Mouse (Mus musculus) hindbrain, embryonic 15.5 days (tissue): ENCODE measurements around the gene Apbb1. TPM values are rescaled to one million over a fixed set of nuclear protein-coding genes. Genes with fewer than 3 reads are reported as not detected.

Experiments used
- ATAC-seq: fragments of 200-750 bp; cut with Nextera tagmentation; 2 replicates; pipeline ENCODE4 v1.8.0; 2017; ENCODE audit warnings: low read depth, moderate number of reproducible peaks, moderate TSS enrichment; ENCODE audit not compliant: low FRiP score
- H3K27ac ChIP-seq: fragments of 300-500 bp; sonication (generic); replicated peaks from 2 replicates; pipeline ENCODE4 v1.5.1; 2015; ENCODE audit warnings: mild to moderate bottlenecking, inconsistent platforms
- H3K27me3 ChIP-seq: fragments of 300-500 bp; sonication (generic); 2 replicates; pipeline ENCODE4 v1.6.1; 2015; ENCODE audit warnings: control low read depth, inconsistent platforms
- H3K36me3 ChIP-seq: fragments of 300-500 bp; sonication (generic); 2 replicates; pipeline ENCODE4 v1.6.1; 2015; ENCODE audit warnings: control low read depth, inconsistent platforms
- H3K4me1 ChIP-seq: fragments of 300-500 bp; sonication (generic); replicated peaks from 2 replicates; pipeline ENCODE4 v1.6.1; 2015; ENCODE audit warnings: control low read depth, inconsistent platforms
- H3K4me2 ChIP-seq: fragments of 300-500 bp; sonication (generic); 2 replicates; pipeline ENCODE4 v1.6.1; 2015; ENCODE audit warnings: moderate library complexity, mild to moderate bottlenecking, inconsistent platforms
- H3K4me3 ChIP-seq: fragments of 300-500 bp; sonication (generic); 2 replicates; pipeline ENCODE4 v1.5.1; 2015; ENCODE audit warnings: mild to moderate bottlenecking, inconsistent platforms
- H3K9ac ChIP-seq: fragments of 300-500 bp; sonication (generic); 2 replicates; pipeline ENCODE4 v1.6.1; 2015; ENCODE audit warnings: inconsistent platforms
- H3K9me3 ChIP-seq: fragments of 300-500 bp; sonication (generic); 2 replicates; pipeline ENCODE4 v1.6.1; 2016; ENCODE audit warnings: control low read depth, inconsistent platforms
- WGBS: fragments of 180-500 bp; shearing (Covaris S2); methylation state at CpG from one replicate; pipeline ENCODE4 v1.1.7; 2015; 5-methylcytosine and 5-hydroxymethylcytosine counted together
- polyA plus RNA-seq: library from polyadenylated mRNA; unstranded; fragments of >200 nt; fragmentation: Nextera tagmentation; extraction: Ambion mirVana; gene quantifications from 2 replicates; pipeline ENCODE4 v1.2.1, GENCODE M21; 2015

Apbb1 gene
- polyA plus RNA-seq = 294 and 330 TPM in 2 replicates

DNA sequence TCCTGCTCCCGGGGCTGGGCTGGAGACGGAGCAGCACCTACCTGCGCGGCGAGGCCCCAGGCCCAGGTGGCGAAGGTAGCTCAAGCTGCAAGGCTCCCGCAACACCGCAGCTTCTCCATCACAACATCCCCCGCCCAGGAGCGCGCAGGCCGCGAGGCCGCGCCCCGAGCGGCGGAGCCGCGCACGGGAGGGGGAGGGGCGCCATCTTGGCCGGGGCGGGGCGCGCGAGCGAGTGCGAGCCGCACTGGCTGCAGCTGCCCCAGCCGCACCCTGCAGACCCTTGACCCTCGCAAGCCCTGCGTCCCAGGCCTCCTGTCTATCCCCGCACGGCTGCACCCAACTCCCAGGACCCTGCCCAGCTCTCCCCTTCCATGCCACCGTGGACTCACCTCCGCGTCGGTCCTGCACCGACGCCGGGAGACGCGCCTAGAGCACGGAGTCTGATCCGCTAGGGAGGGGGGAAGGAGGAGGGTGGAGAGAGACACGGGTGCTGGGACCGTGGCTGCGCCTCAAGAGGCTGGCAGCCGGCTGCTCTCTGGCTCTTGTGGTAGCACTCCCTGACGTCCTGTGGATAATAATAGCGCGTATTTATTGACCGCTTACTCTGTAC is at the start of gene Apbb1:
TSS of gene Apbb1 (minus strand) at position 560 of the 610 bp plus-strand sequence.
- H3K9me3 ChIP-seq = no peaks in the 10 kb centered on the region
- peak within 1 kb of the TSS; percentile 56 for H3K4me3 ChIP-seq
- peak within 1 kb of the TSS; percentile 99 for H3K27ac ChIP-seq
- H3K4me2 ChIP-seq = peak within 1 kb of the TSS; percentile 73
- H3K36me3 ChIP-seq = no peaks in the 10 kb centered on the region
- H3K4me1 ChIP-seq = peaks cover 40% of the 10 kb centered on the region
- no peaks in the 10 kb centered on the region for H3K27me3 ChIP-seq
- H3K9ac ChIP-seq = peak within 1 kb of the TSS; percentile 66
- ATAC-seq = peak; percentile 94
- WGBS = under 1% methylated on average over 50 of the region's 54 CpGs

DNA sequence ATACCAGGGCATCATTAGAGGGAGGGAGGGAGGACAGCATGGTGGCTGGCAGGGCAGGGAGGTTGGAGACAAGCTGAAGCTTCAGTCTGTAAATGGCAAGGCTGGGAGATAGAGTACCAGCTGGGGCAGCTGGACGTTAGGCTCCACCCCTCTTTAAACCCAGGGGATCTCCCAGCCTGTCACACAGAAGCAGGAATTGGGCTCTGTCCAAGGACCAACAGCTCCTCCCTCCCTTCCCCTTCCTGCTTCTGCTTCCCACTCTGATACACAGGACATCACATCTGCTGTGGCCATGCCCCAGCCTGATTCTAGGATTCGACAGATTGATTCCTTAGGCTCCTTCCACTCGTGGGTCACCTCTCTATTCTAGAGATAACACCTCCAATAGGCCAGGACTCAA is 47.2 kb upstream of the Apbb1 start:
- H3K36me3 ChIP-seq = peaks cover 18% of the 10 kb centered on the region
- no peak; the same call in 1 of the 2 replicates for ATAC-seq
- peaks cover 36% of the 10 kb centered on the region for H3K4me1 ChIP-seq
- no peaks in the 10 kb centered on the region for H3K9me3 ChIP-seq
- WGBS = 23% methylated on average over 3 of the region's 3 CpGs
- no peaks in the 10 kb centered on the region for H3K27me3 ChIP-seq
- H3K4me2 ChIP-seq = no peak overlapping the region
- 0 out of 2 replicates have a peak overlapping the region, but pooled peaks have one; percentile 26 for H3K27ac ChIP-seq
- no peak overlapping the region for H3K4me3 ChIP-seq
- no peak overlapping the region for H3K9ac ChIP-seq

DNA sequence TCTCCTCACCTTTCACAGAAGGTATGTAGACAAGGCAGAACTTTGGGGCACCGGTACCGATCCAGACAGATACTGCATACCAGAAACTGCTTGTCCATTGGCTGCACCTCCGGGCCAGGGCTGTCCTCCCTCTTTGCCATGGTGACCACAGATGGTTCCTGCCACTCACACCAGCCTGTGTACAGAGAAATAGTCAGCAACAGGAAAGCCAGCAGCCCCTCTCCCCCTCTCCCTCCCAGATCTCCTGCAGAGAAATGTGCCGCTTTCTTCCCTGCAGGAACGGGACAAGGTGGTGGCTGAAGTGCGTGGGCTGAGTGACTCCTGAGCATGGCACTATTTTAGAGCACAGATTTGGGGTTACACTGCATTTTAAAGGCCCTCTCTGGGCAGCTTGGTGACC is 43.9 kb upstream of the Apbb1 start:
- no peak overlapping the region for H3K9ac ChIP-seq
- H3K36me3 ChIP-seq = peaks cover 46% of the 10 kb centered on the region
- no peaks in the 10 kb centered on the region for H3K27me3 ChIP-seq
- no peak overlapping the region for H3K4me3 ChIP-seq
- no peak overlapping the region for H3K27ac ChIP-seq
- no peak for ATAC-seq
- H3K4me1 ChIP-seq = peaks cover 15% of the 10 kb centered on the region
- WGBS = 74% methylated on average over 6 of the region's 6 CpGs
- no peak overlapping the region for H3K4me2 ChIP-seq
- H3K9me3 ChIP-seq = no peaks in the 10 kb centered on the region

DNA sequence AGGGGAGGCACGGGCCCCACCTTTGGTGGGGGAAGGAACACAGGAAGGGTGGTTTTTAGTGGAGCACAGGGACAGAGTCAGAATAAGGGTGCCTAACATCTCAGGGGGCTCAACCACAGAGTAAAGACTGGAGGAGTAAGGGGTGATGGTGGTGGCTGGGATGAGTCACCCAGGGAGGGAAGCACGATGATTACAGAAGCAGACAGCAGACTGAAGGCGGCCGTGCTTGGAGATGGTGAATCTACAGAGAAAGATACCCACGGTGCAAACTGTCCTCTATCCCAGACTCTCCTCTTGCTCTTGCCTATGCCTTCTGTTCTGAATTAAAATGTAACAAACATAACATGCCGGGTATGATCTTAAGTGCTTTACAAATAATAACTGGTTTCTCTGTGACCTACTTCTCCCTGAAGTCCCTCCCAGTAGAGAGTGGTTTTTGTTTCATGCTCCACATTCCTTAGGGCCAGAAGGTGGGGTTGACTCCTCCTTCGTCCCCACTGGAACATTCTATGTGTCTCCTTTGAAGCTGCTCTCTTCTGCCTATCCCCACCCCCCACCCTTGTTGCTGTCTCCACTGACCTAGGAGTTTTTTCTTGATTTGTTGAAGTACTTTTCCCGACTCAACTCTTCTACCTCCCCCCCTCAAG is 40.3 kb upstream of the Apbb1 start:
- Histone ChIP-seq H3K9ac (no peak overlapping the region), H3K4me1 (no peaks in the 10 kb centered on the region)
- 86% methylated on average over 8 of the region's 8 CpGs for WGBS

DNA sequence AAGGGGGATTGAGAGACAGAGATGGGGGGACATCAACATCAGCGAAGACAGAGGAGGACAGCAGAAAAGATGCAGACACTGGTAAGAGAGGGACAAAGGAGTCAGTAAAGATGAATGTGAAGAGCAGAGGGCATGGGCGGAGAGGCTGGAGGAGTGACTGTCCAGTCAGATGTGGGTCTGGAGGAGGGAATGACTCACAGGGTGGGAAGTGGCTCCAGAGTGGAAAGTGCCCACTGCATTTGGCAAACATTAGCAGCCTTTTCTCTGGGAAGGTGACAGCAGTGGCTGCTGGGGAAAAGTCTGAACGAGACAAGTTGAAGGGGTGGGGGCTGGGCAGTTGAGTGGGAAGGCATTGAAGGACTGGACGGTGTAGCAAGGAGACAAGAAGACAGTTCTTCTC is 39.6 kb upstream of the Apbb1 start:
- Histone ChIP-seq H3K9ac (no peak overlapping the region), H3K27me3 (no peaks in the 10 kb centered on the region), H3K9me3 (no peaks in the 10 kb centered on the region), H3K36me3 (peaks cover 82% of the 10 kb centered on the region), H3K27ac (no peak overlapping the region), H3K4me3 (no peak overlapping the region), H3K4me1 (no peaks in the 10 kb centered on the region), H3K4me2 (no peak overlapping the region)
- no peak for ATAC-seq
- 73% methylated on average over 4 of the region's 4 CpGs for WGBS

More for the DNA sequence above, 40.3 kb upstream of the Apbb1 start:
- ATAC-seq = no peak
- no peaks in the 10 kb centered on the region for H3K27me3 ChIP-seq
- H3K27ac ChIP-seq = no peak overlapping the region
- no peaks in the 10 kb centered on the region for H3K9me3 ChIP-seq
- H3K36me3 ChIP-seq = peaks cover 75% of the 10 kb centered on the region
- no peak overlapping the region for H3K4me3 ChIP-seq
- no peak overlapping the region for H3K4me2 ChIP-seq

DNA sequence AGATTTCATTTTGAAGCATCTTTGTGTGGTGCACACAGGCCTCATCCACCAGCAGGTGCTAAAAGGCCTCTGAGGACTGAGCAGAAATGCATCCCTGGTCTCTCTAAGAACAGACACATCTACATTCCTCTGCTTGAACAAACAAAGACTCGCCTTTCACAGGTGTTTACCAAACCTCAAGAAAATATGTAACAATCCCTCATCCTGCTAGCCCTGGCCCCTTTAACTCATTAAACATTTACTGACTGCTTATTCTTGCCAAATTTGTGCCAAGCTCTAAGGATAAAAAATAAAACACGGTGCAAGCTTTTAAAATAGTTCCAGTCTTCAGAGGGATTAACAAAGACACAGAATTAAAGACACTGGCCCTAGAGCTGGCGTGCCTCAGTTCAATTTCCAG is 38.2 kb upstream of the Apbb1 start:
- 89% methylated on average over 3 of the region's 3 CpGs for WGBS

DNA sequence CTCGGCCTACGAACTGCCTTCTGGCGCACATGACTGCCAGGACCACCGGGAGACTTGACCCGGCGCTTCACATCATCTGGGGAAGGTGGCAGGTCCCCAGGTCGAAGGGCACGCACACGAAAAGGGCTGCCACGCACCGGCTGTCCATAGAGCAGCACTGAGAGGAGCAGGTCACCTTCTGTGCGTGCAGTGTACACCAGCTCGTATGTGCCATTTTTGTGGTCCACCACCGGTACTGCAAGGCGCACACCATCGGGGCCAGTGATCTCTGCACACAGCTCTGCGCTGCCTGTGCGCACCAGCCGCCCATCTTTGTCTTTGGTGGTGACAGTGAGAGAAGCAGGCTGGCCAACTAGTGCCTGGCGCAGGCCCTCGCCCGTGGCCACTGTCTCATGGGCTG is 36.4 kb upstream of the Apbb1 start:
- H3K36me3 ChIP-seq = peaks cover 88% of the 10 kb centered on the region
- H3K27ac ChIP-seq = no peak overlapping the region
- no peak overlapping the region for H3K9ac ChIP-seq
- no peaks in the 10 kb centered on the region for H3K27me3 ChIP-seq
- 97% methylated on average over 22 of the region's 22 CpGs for WGBS
- no peaks in the 10 kb centered on the region for H3K4me1 ChIP-seq
- no peak for ATAC-seq
- no peak overlapping the region for H3K4me2 ChIP-seq
- H3K9me3 ChIP-seq = no peaks in the 10 kb centered on the region
- no peak overlapping the region for H3K4me3 ChIP-seq

More for the DNA sequence above, 38.2 kb upstream of the Apbb1 start:
- Histone ChIP-seq H3K4me1 (no peaks in the 10 kb centered on the region), H3K27ac (no peak overlapping the region), H3K4me2 (no peak overlapping the region), H3K4me3 (no peak overlapping the region), H3K27me3 (no peaks in the 10 kb centered on the region), H3K36me3 (peaks cover 88% of the 10 kb centered on the region), H3K9ac (no peak overlapping the region), H3K9me3 (no peaks in the 10 kb centered on the region)
- no peak for ATAC-seq

DNA sequence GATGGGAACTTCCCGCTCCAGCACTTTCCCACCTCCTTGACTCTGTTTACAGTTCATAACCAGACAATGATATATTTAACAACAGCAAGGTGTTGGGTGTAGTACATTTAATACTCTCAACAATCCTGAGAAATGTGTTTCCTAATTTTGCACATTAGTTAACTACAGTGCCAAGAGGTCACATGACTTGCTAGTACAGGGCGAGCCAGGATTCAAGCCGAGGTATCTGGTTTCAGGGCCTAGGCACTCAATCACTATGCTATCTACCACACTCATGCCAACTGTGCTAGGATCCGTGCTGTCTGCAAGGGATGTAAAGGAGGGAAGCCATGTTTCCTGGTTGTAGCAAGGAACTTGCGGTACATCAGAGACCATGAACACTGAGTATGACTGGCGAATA is 35.1 kb upstream of the Apbb1 start:
- Histone ChIP-seq H3K4me1 (no peaks in the 10 kb centered on the region), H3K36me3 (peaks cover 88% of the 10 kb centered on the region), H3K9me3 (no peaks in the 10 kb centered on the region), H3K27me3 (no peaks in the 10 kb centered on the region), H3K4me2 (no peak overlapping the region), H3K9ac (no peak overlapping the region), H3K4me3 (no peak overlapping the region), H3K27ac (no peak overlapping the region)
- no peak for ATAC-seq
- WGBS = 95% methylated on average over 6 of the region's 6 CpGs

DNA sequence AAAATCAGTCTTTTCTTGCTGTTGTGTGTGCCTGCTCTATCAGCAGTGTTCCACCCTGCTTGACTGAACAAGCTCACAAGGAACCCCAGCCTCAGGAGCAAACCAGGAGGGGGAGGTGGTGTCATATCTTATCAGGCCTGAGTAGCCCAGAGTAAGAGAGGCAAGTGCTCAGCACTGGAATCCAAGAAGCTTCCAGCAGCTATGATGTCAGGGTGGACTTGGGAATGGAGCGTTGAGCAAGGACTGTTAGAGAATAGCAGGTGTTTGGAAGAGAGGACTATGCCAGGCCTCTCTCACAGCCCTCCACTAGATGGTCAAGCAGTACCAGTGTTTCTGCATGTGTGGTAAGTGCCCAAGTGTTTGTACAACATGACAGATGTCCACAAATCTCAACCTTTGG is 34.3 kb upstream of the Apbb1 start:
- Histone ChIP-seq H3K36me3 (peaks cover 89% of the 10 kb centered on the region), H3K27me3 (no peaks in the 10 kb centered on the region), H3K4me1 (no peaks in the 10 kb centered on the region), H3K9ac (no peak overlapping the region), H3K9me3 (no peaks in the 10 kb centered on the region), H3K4me3 (no peak overlapping the region), H3K27ac (no peak overlapping the region), H3K4me2 (no peak overlapping the region)
- no peak for ATAC-seq
- WGBS = 90% methylated on average over 1 of the region's 1 CpGs

DNA sequence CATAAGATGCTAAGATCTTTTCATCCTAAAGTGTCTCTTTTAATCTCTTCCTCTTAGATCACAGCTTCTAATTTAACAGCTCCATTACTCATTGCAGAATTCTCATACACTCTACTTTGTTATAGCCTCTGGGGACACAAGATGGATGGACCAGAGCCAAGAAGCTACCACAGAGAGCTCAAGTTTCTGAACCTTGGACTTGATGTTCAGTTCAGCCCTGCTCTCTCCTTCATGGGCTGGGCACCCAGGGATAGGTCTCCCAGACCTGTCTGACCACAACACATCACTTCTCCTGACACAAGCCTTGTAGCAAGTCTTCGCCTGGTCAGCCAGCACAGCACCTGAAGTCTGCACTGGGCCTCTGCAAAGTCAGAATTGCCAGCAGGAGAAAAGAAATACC is 32.9 kb upstream of the Apbb1 start:
- no peaks in the 10 kb centered on the region for H3K9me3 ChIP-seq
- no peak overlapping the region for H3K4me3 ChIP-seq
- H3K36me3 ChIP-seq = peaks cover 98% of the 10 kb centered on the region
- no peaks in the 10 kb centered on the region for H3K27me3 ChIP-seq
- H3K4me1 ChIP-seq = no peaks in the 10 kb centered on the region
- WGBS = 83% methylated on average over 1 of the region's 1 CpGs
- ATAC-seq = no peak
- H3K9ac ChIP-seq = no peak overlapping the region
- H3K4me2 ChIP-seq = no peak overlapping the region
- H3K27ac ChIP-seq = no peak overlapping the region

DNA sequence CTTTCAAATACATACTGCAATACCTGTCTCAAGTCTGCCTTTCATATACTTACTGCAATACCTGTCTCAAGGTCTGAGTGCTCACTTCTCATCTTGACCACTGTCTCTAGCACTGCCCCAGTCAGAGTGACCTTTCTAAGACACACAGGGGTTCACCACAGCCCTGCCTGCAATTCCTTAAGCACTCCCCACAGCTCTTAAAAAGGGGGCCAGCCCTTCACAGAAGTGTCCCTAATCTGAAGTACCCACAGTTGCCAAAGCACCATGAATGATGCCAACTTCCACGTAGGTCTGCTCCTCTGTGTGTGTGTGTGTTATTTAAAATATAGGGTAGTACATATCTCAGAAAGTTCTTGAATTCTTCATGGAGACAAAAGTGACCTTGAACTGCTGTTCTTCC is 30.3 kb upstream of the Apbb1 start:
- no peaks in the 10 kb centered on the region for H3K27me3 ChIP-seq
- H3K9me3 ChIP-seq = no peaks in the 10 kb centered on the region
- H3K4me2 ChIP-seq = no peak overlapping the region
- WGBS = 97% methylated on average over 1 of the region's 1 CpGs
- H3K9ac ChIP-seq = no peak overlapping the region
- H3K4me1 ChIP-seq = no peaks in the 10 kb centered on the region
- H3K36me3 ChIP-seq = peaks cover 73% of the 10 kb centered on the region
- H3K27ac ChIP-seq = no peak overlapping the region
- no peak overlapping the region for H3K4me3 ChIP-seq
- ATAC-seq = no peak

DNA sequence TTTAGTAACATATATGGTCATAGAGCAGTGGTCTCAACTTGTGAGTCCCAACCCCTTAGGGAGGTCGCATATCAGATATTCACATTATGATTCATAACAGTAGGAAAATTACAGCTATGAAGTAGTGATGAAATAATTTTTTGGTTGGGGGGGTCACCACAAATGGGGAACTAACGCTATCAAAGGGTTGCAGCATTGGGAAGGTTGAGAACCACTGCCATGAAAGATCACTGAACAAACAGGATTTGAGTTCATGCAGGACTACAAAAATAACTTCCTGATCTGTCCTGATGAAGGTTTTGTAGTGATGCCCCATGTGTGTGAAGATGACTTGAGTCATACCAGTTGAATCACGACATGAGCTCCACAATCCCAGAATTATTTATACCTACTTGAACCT is 27.0 kb upstream of the Apbb1 start:
- no peak for ATAC-seq
- no peak overlapping the region for H3K27ac ChIP-seq
- H3K36me3 ChIP-seq = peaks cover 40% of the 10 kb centered on the region
- WGBS = 91% methylated on average over 3 of the region's 3 CpGs
- no peak overlapping the region for H3K4me3 ChIP-seq
- no peaks in the 10 kb centered on the region for H3K27me3 ChIP-seq
- no peaks in the 10 kb centered on the region for H3K4me1 ChIP-seq
- no peak overlapping the region for H3K4me2 ChIP-seq
- no peak overlapping the region for H3K9ac ChIP-seq
- no peaks in the 10 kb centered on the region for H3K9me3 ChIP-seq
